Mouse (Mus musculus): Measurements from ENCODE around the gene Opcml.

GRCm38 (mm10) chr9:28405816-28406215 is 615.2 kb downstream of the Opcml start:
- TF ChIP-seq EP300 (IDR thresholded peaks at IDR 0.05; ENCODE audit: insufficient read depth, low read depth, low read length) (no peak), CTCF (IDR thresholded peaks at IDR 0.05) (peak; percentile 86), POLR2A (IDR thresholded peaks at IDR 0.05; ENCODE audit: insufficient read depth, low read depth, low read length) (no peak)
